Mouse (Mus musculus): ENCODE results near the gene Gm49630.
"Not testable (repeated sequence)": the region's sequence is repeated elsewhere in the genome, so short reads cannot be mapped to it uniquely, and the experiment has no call there.

DNA sequence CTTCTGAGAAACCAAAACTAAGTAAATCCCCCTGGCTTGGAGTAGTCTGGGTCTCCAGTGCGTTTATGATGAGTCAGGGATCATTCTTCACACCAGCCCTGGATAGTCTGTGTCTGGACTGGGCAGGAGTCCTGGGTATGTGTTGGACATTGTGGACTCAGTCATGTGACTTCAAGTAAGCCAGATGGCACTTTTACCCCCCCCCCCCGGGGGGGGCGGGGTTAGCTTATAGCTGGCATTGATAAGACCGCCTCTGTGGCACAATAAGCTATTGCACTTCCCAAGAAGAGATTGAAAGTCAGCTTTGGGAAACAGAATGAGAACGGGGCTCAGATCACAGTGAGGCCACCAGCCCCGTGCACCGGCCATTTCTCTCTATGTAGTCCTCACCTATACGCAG lies 14.2 kb upstream of the Gm49630 start:
- TF ChIP-seq CTCF (IDR thresholded peaks at IDR 0.05; ENCODE audit: control insufficient read depth, insufficient read depth, insufficient read length); MAX (IDR thresholded peaks at IDR 0.05); MYOG (IDR thresholded peaks at IDR 0.05; ENCODE audit: control insufficient read depth, extremely low read depth, insufficient read length); FOSL1 (IDR thresholded peaks at IDR 0.05; ENCODE audit: insufficient read depth, low read length, poor library complexity, severe bottlenecking); CEBPB (IDR thresholded peaks at IDR 0.05; ENCODE audit: low read depth); USF1 (IDR thresholded peaks at IDR 0.05; ENCODE audit: low read depth): not testable (repeated sequence)

Measured in C2C12 (cell line).